Mouse (Mus musculus) heart, embryonic 12.5 days (tissue): ENCODE data around the gene Cdk6. TPM values are rescaled to one million over a fixed set of nuclear protein-coding genes. Genes with fewer than 3 reads are reported as not detected.
A peak's percentile ranks its signal among the peaks of the same experiment; 100 is the strongest.
"Not testable (repeated sequence)": the region's sequence is repeated elsewhere in the genome, so short reads cannot be mapped to it uniquely, and the experiment has no call there.

Source experiments
- ATAC-seq: fragments of 200-750 bp; cut with Nextera tagmentation; 2 replicates; pipeline ENCODE4 v1.8.0; 2017; ENCODE audit warnings: moderate TSS enrichment, moderate library complexity; ENCODE audit not compliant: insufficient number of reproducible peaks, low FRiP score
- H3K27ac ChIP-seq: fragments of 300-500 bp; sonication (generic); 2 replicates; pipeline ENCODE4 v1.5.1; 2016; ENCODE audit warnings: mild to moderate bottlenecking, moderate library complexity; ENCODE audit not compliant: poor library complexity, severe bottlenecking
- H3K27me3 ChIP-seq: fragments of 300-500 bp; sonication (generic); replicated peaks from 2 replicates; pipeline ENCODE4 v1.6.1; 2016; ENCODE audit warnings: mild to moderate bottlenecking, moderate library complexity
- H3K36me3 ChIP-seq: fragments of 300-500 bp; sonication (generic); 2 replicates; pipeline ENCODE4 v1.6.1; 2016; ENCODE audit warnings: mild to moderate bottlenecking, moderate library complexity
- H3K4me1 ChIP-seq: fragments of 300-500 bp; sonication (generic); replicated peaks from 2 replicates; pipeline ENCODE4 v1.6.1; 2016; ENCODE audit warnings: mild to moderate bottlenecking
- H3K4me2 ChIP-seq: fragments of 300-500 bp; sonication (generic); 2 replicates; pipeline ENCODE4 v1.6.1; 2016; ENCODE audit warnings: mild to moderate bottlenecking, moderate library complexity
- H3K4me3 ChIP-seq: fragments of 300-500 bp; sonication (generic); 2 replicates; pipeline ENCODE4 v1.5.1; 2016; ENCODE audit warnings: mild to moderate bottlenecking
- H3K9ac ChIP-seq: fragments of 300-500 bp; sonication (generic); 2 replicates; pipeline ENCODE4 v1.6.1; 2016; ENCODE audit warnings: mild to moderate bottlenecking, moderate library complexity
- H3K9me3 ChIP-seq: fragments of 300-500 bp; sonication (generic); replicated peaks from 2 replicates; pipeline ENCODE4 v1.6.1; 2016; ENCODE audit warnings: mild to moderate bottlenecking, moderate library complexity
- WGBS: fragments of 180-500 bp; shearing (Covaris S2); methylation state at CpG from one replicate; pipeline ENCODE4 v1.1.7; 2016; 5-methylcytosine and 5-hydroxymethylcytosine counted together
- polyA plus RNA-seq: library from polyadenylated mRNA; unstranded; fragments of >200 nt; fragmentation: Nextera tagmentation; extraction: Ambion mirVana; gene quantifications from 2 replicates; pipeline ENCODE4 v1.2.1, GENCODE M21; 2016

Cdk6 gene
- polyA plus RNA-seq, 1 experiment from 2014 or later: 32.5 TPM

- Histone ChIP-seq H3K9ac (no peak overlapping the region), H3K4me3 (no peak overlapping the region), H3K4me2 (no peak overlapping the region), H3K9me3 (no peaks in the 10 kb centered on the region), H3K36me3 (peaks cover 13% of the 10 kb centered on the region), H3K4me1 (peaks cover 8% of the 10 kb centered on the region; the same call in 1 of the 2 replicates), H3K27ac (no peak overlapping the region), H3K27me3 (no peaks in the 10 kb centered on the region)
- peak; percentile 33; the same call in 1 of the 2 replicates for ATAC-seq
- 66% methylated on average over 9 of the region's 9 CpGs for WGBS
These were observed 175.3 kb downstream of the Cdk6 start for GRCm38 (mm10) chr5:3516481-3517075.

- Histone ChIP-seq H3K27me3 (no peaks in the 10 kb centered on the region), H3K36me3 (peaks cover 33% of the 10 kb centered on the region), H3K9ac (no peak overlapping the region), H3K4me2 (no peak overlapping the region), H3K27ac (no peak overlapping the region), H3K4me1 (0 out of 2 replicates have a peak, but pooled peaks cover 3% of the 10 kb centered on the region), H3K4me3 (no peak overlapping the region), H3K9me3 (no peaks in the 10 kb centered on the region)
- no peak for ATAC-seq
- WGBS: 86% methylated on average over 18 of the region's 18 CpGs
These were observed 179.4 kb downstream of the Cdk6 start for GRCm38 (mm10) chr5:3520493-3521359.

- peaks cover 33% of the 10 kb centered on the region for H3K36me3 ChIP-seq
These were observed 180.5 kb downstream of the Cdk6 start for GRCm38 (mm10) chr5:3521741-3522140.

GRCm38 (mm10) chr5:3522826-3523225 is 181.5 kb downstream of the Cdk6 start:
- no peak overlapping the region for H3K4me2 ChIP-seq
- H3K27ac ChIP-seq: no peak overlapping the region
- H3K9me3 ChIP-seq: no peaks in the 10 kb centered on the region
- ATAC-seq: no peak
- H3K9ac ChIP-seq: no peak overlapping the region
- 91% methylated on average over 10 of the region's 10 CpGs for WGBS
- no peak overlapping the region for H3K4me3 ChIP-seq
- no peaks in the 10 kb centered on the region for H3K27me3 ChIP-seq
- H3K36me3 ChIP-seq: peaks cover 33% of the 10 kb centered on the region
- H3K4me1 ChIP-seq: no peaks in the 10 kb centered on the region

More at GRCm38 (mm10) chr5:3521741-3522140, 180.5 kb downstream of the Cdk6 start:
- H3K4me2 ChIP-seq: no peak overlapping the region
- no peak overlapping the region for H3K4me3 ChIP-seq
- H3K27ac ChIP-seq: no peak overlapping the region
- no peaks in the 10 kb centered on the region for H3K9me3 ChIP-seq
- WGBS: 76% methylated on average over 12 of the region's 12 CpGs
- no peaks in the 10 kb centered on the region for H3K4me1 ChIP-seq
- no peak overlapping the region for H3K9ac ChIP-seq
- no peak for ATAC-seq
- H3K27me3 ChIP-seq: no peaks in the 10 kb centered on the region

- H3K9ac ChIP-seq: no peak overlapping the region
- 59% methylated on average over 5 of the region's 5 CpGs for WGBS
- no peak overlapping the region for H3K27ac ChIP-seq
- no peaks in the 10 kb centered on the region for H3K27me3 ChIP-seq
- peaks cover 16% of the 10 kb centered on the region; the same call in 1 of the 2 replicates for H3K36me3 ChIP-seq
- H3K9me3 ChIP-seq: no peaks in the 10 kb centered on the region
- no peak overlapping the region for H3K4me3 ChIP-seq
- H3K4me1 ChIP-seq: no peaks in the 10 kb centered on the region
- H3K4me2 ChIP-seq: no peak overlapping the region
- no peak for ATAC-seq
These were observed 185.9 kb downstream of the Cdk6 start for GRCm38 (mm10) chr5:3527041-3527691.

- Histone ChIP-seq H3K9me3 (no peaks in the 10 kb centered on the region), H3K4me2 (no peak overlapping the region), H3K9ac (no peak overlapping the region), H3K27ac (no peak overlapping the region), H3K27me3 (no peaks in the 10 kb centered on the region), H3K4me3 (no peak overlapping the region), H3K4me1 (no peaks in the 10 kb centered on the region), H3K36me3 (no peaks in the 10 kb centered on the region)
- no peak for ATAC-seq
- WGBS: 75% methylated on average over 10 of the region's 10 CpGs
These were observed 188.4 kb downstream of the Cdk6 start for GRCm38 (mm10) chr5:3529585-3530189.

GRCm38 (mm10) chr5:3532048-3532447 is 190.8 kb downstream of the Cdk6 start:
- not testable (repeated sequence) for H3K9me3 ChIP-seq, ATAC-seq, H3K27ac ChIP-seq, H3K4me1 ChIP-seq, H3K4me2 ChIP-seq, H3K27me3 ChIP-seq, H3K36me3 ChIP-seq, H3K9ac ChIP-seq, H3K4me3 ChIP-seq

GRCm38 (mm10) chr5:3536592-3537212 is 195.4 kb downstream of the Cdk6 start:
- H3K9me3 ChIP-seq: no peaks in the 10 kb centered on the region
- H3K4me1 ChIP-seq: no peaks in the 10 kb centered on the region
- no peak for ATAC-seq
- no peaks in the 10 kb centered on the region for H3K27me3 ChIP-seq
- no peak overlapping the region for H3K4me3 ChIP-seq
- no peak overlapping the region for H3K27ac ChIP-seq
- 62% methylated on average over 3 of the region's 3 CpGs for WGBS
- no peak overlapping the region for H3K4me2 ChIP-seq
- H3K9ac ChIP-seq: no peak overlapping the region
- no peaks in the 10 kb centered on the region for H3K36me3 ChIP-seq

GRCm38 (mm10) chr5:3538505-3539472 is 197.5 kb downstream of the Cdk6 start:
- H3K27ac ChIP-seq: no peak overlapping the region
- no peaks in the 10 kb centered on the region for H3K36me3 ChIP-seq
- 59% methylated on average over 11 of the region's 11 CpGs for WGBS
- no peak overlapping the region for H3K4me2 ChIP-seq
- H3K9ac ChIP-seq: no peak overlapping the region
- peaks cover 2% of the 10 kb centered on the region for H3K4me1 ChIP-seq
- ATAC-seq: no peak
- no peaks in the 10 kb centered on the region for H3K27me3 ChIP-seq
- no peaks in the 10 kb centered on the region for H3K9me3 ChIP-seq
- no peak overlapping the region for H3K4me3 ChIP-seq

GRCm38 (mm10) chr5:3541871-3542270 is 200.6 kb downstream of the Cdk6 start:
- Histone ChIP-seq H3K4me1 (peaks cover 15% of the 10 kb centered on the region), H3K36me3 (peaks cover 4% of the 10 kb centered on the region), H3K4me2 (no peak overlapping the region), H3K27me3 (no peaks in the 10 kb centered on the region), H3K27ac (no peak overlapping the region), H3K9ac (no peak overlapping the region), H3K4me3 (no peak overlapping the region), H3K9me3 (no peaks in the 10 kb centered on the region)
- 76% methylated on average over 6 of the region's 6 CpGs for WGBS
- ATAC-seq: no peak
